Mouse (Mus musculus) MEL (cell line): ENCODE data around the gene Tpm1. TPM values are rescaled to one million over a fixed set of nuclear protein-coding genes. Genes with fewer than 3 reads are reported as not detected.

Experiments used
- DNase-seq: peaks from one replicate; pipeline ENCODE4 v3.0.0; 2011; ENCODE audit warnings: low read depth, low spot score
- H3K27ac ChIP-seq: 2 replicates; pipeline ENCODE4 v1.5.1; 2012; ENCODE audit warnings: low read depth, mild to moderate bottlenecking, control low read depth, low read length, moderate library complexity; ENCODE audit not compliant: control insufficient read depth
- H3K27me3 ChIP-seq, 2 experiments: fragments of 150-350 bp in 1 of 2; sonication (generic) in 1 of 2; 2 replicates each; pipeline ENCODE4 v1.6.1; 2012; ENCODE audit warnings: low read length in 2 of 2, mild to moderate bottlenecking in 2 of 2, improper control_type of control experiment in 1 of 2, moderate library complexity in 1 of 2; ENCODE audit not compliant: insufficient read depth in 2 of 2, control insufficient read depth in 1 of 2
- H3K36me3 ChIP-seq, 2 experiments: 2 replicates each; pipeline ENCODE4 v1.6.1; 2012 to 2014; ENCODE audit warnings: low read length in 2 of 2, improper control_type of control experiment in 1 of 2, inconsistent platforms in 1 of 2, mild to moderate bottlenecking in 1 of 2; ENCODE audit not compliant: insufficient read depth in 2 of 2, control insufficient read depth in 1 of 2
- H3K4me1 ChIP-seq, 2 experiments: fragments of 150-350 bp in 1 of 2; sonication (generic) in 1 of 2; 2 replicates each; pipeline ENCODE4 v1.6.1; 2012; ENCODE audit warnings: low read length in 2 of 2, improper control_type of control experiment in 1 of 2, mild to moderate bottlenecking in 1 of 2; ENCODE audit not compliant: insufficient read depth in 2 of 2, control insufficient read depth in 1 of 2
- H3K4me3 ChIP-seq, 2 experiments: fragments of 150-350 bp in 1 of 2; sonication (generic) in 1 of 2; 2 replicates each; pipeline ENCODE4 v1.5.1; 2012; ENCODE audit warnings: low read depth in 2 of 2, low read length in 2 of 2, mild to moderate bottlenecking in 2 of 2, moderate library complexity in 2 of 2, control low read depth in 1 of 2, improper control_type of control experiment in 1 of 2; ENCODE audit not compliant: control insufficient read depth in 1 of 2, insufficient read depth in 1 of 2
- H3K79me2 ChIP-seq: 2 replicates; pipeline ENCODE4 v1.6.1; 2012; ENCODE audit warnings: mild to moderate bottlenecking, low read length, moderate library complexity; ENCODE audit not compliant: control insufficient read depth, poor library complexity, insufficient read depth
- H3K9ac ChIP-seq: 2 replicates; pipeline ENCODE4 v1.6.1; 2012; ENCODE audit warnings: low read depth, mild to moderate bottlenecking, control low read depth, low read length, moderate library complexity; ENCODE audit not compliant: control insufficient read depth, poor library complexity, severe bottlenecking
- H3K9me3 ChIP-seq: fragments of 150-350 bp; sonication (generic); replicated peaks from 2 replicates; pipeline ENCODE4 v1.6.1; 2012; ENCODE audit warnings: mild to moderate bottlenecking, low read length, improper control_type of control experiment, moderate library complexity; ENCODE audit not compliant: insufficient read depth
- CHD1 ChIP-seq: IDR thresholded peaks from 2 replicates; pipeline ENCODE4 v1.6.1; 2012; ENCODE audit warnings: low read depth, mild to moderate bottlenecking, inconsistent platforms, low read length, improper control_type of control experiment
- CHD2 ChIP-seq: IDR thresholded peaks from 2 replicates; pipeline ENCODE4 v1.6.1; 2011; ENCODE audit warnings: low read length, improper control_type of control experiment
- CTCF ChIP-seq, 3 experiments: IDR thresholded peaks in 2 of 3; conservative IDR thresholded peaks in 1 of 3; 2 replicates each; pipeline ENCODE4 v1.5.1; 2011 to 2012; ENCODE audit warnings: low read length in 3 of 3, low read depth in 2 of 3, mild to moderate bottlenecking in 2 of 3, improper control_type of control experiment in 1 of 3, inconsistent platforms in 1 of 3, mixed read lengths in 1 of 3, moderate library complexity in 1 of 3; ENCODE audit not compliant: control insufficient read depth in 1 of 3, insufficient read depth in 1 of 3, poor library complexity in 1 of 3, severe bottlenecking in 1 of 3
- E2F4 ChIP-seq: IDR thresholded peaks from 2 replicates; pipeline ENCODE4 v1.6.1; 2011; ENCODE audit warnings: low read depth, low read length, improper control_type of control experiment, borderline replicate concordance
- HCFC1 ChIP-seq: IDR thresholded peaks from 2 replicates; pipeline ENCODE4 v1.6.1; 2012; ENCODE audit warnings: low read depth, mild to moderate bottlenecking, inconsistent platforms, low read length, improper control_type of control experiment, moderate library complexity
- JUND ChIP-seq: IDR thresholded peaks from 2 replicates; pipeline ENCODE4 v1.6.1; 2011; ENCODE audit warnings: low read depth, mild to moderate bottlenecking, improper control_type of control experiment, low read length
- MEF2A ChIP-seq: IDR thresholded peaks from 2 replicates; pipeline ENCODE4 v1.6.1; 2014; ENCODE audit warnings: low read depth, mild to moderate bottlenecking, inconsistent platforms, low read length, improper control_type of control experiment; ENCODE audit not compliant: poor library complexity, insufficient replicate concordance, severe bottlenecking; ENCODE audit errors: extremely low read depth
- MXI1 ChIP-seq: IDR thresholded peaks from 2 replicates; pipeline ENCODE4 v1.6.1; 2011; ENCODE audit warnings: mild to moderate bottlenecking, low read depth, low read length, improper control_type of control experiment
- MYC ChIP-seq: IDR thresholded peaks from 2 replicates; pipeline ENCODE4 v1.6.1; 2011; ENCODE audit warnings: low read depth, mild to moderate bottlenecking, low read length, improper control_type of control experiment, moderate library complexity
- NELFE ChIP-seq: IDR thresholded peaks from 2 replicates; pipeline ENCODE4 v1.6.1; 2011; ENCODE audit warnings: low read depth, low read length, improper control_type of control experiment
- NRF1 ChIP-seq: IDR thresholded peaks from 2 replicates; pipeline ENCODE4 v1.6.1; 2014; ENCODE audit warnings: low read depth, mild to moderate bottlenecking, inconsistent platforms, low read length, improper control_type of control experiment, moderate library complexity; ENCODE audit not compliant: poor library complexity, insufficient read depth, severe bottlenecking
- POLR2A ChIP-seq, 2 experiments: IDR thresholded peaks; 2 replicates each; pipeline ENCODE4 v1.6.1; 2011 to 2012; ENCODE audit warnings: low read length in 2 of 2, mild to moderate bottlenecking in 2 of 2, control low read depth in 1 of 2, improper control_type of control experiment in 1 of 2, low read depth in 1 of 2, moderate library complexity in 1 of 2; ENCODE audit not compliant: control insufficient read depth in 1 of 2, insufficient read depth in 1 of 2, poor library complexity in 1 of 2
- POLR2AphosphoS5 ChIP-seq: IDR thresholded peaks from 2 replicates; pipeline ENCODE4 v1.6.1; 2012; ENCODE audit warnings: low read depth, borderline replicate concordance, mild to moderate bottlenecking, inconsistent platforms, low read length, moderate library complexity, mixed read lengths
- RAD21 ChIP-seq: IDR thresholded peaks from 2 replicates; pipeline ENCODE4 v1.6.1; 2011; ENCODE audit warnings: mild to moderate bottlenecking, low read depth, low read length, improper control_type of control experiment
- SIN3A ChIP-seq: IDR thresholded peaks from 2 replicates; pipeline ENCODE4 v1.6.1; 2012; ENCODE audit warnings: low read length, improper control_type of control experiment, inconsistent platforms
- TBP ChIP-seq: IDR thresholded peaks from 2 replicates; pipeline ENCODE4 v1.8.0; 2011; ENCODE audit warnings: low read depth, low read length, improper control_type of control experiment
- TCF12 ChIP-seq: IDR thresholded peaks from 2 replicates; pipeline ENCODE4 v1.6.1; 2014; ENCODE audit warnings: low read depth, mild to moderate bottlenecking, inconsistent platforms, low read length, improper control_type of control experiment, moderate library complexity
- UBTF ChIP-seq: IDR thresholded peaks from 2 replicates; pipeline ENCODE4 v1.6.1; 2012; ENCODE audit warnings: low read depth, mild to moderate bottlenecking, inconsistent platforms, low read length, improper control_type of control experiment, moderate library complexity, borderline replicate concordance; ENCODE audit not compliant: insufficient read depth
- USF1 ChIP-seq: IDR thresholded peaks from 2 replicates; pipeline ENCODE4 v1.6.1; 2014; ENCODE audit warnings: low read depth, mild to moderate bottlenecking, inconsistent platforms, low read length, improper control_type of control experiment, moderate library complexity
- USF2 ChIP-seq, 2 experiments: IDR thresholded peaks; 2 replicates each; pipeline ENCODE4 v1.6.1; 2011 to 2012; ENCODE audit warnings: improper control_type of control experiment in 2 of 2, low read length in 2 of 2, borderline replicate concordance in 1 of 2, inconsistent platforms in 1 of 2, low read depth in 1 of 2, mild to moderate bottlenecking in 1 of 2; ENCODE audit not compliant: insufficient read depth in 1 of 2
- ZC3H11A ChIP-seq: IDR thresholded peaks from 2 replicates; pipeline ENCODE4 v1.6.1; 2012; ENCODE audit warnings: low read depth, mild to moderate bottlenecking, inconsistent platforms, low read length, improper control_type of control experiment
- ZNF384 ChIP-seq: IDR thresholded peaks from 2 replicates; pipeline ENCODE4 v1.6.1; 2012; ENCODE audit warnings: low read depth, mild to moderate bottlenecking, inconsistent platforms, low read length, improper control_type of control experiment
- polyA plus RNA-seq, 2 experiments: library from polyadenylated mRNA; stranded (reverse) in 1 of 2; unstranded in 1 of 2; fragments of >175 nt in 1 of 2; fragments of >200 nt in 1 of 2; gene quantifications; 2 replicates each; pipeline versions ENCODE4 v1.2.1 to v1.2.4; 2012; ENCODE audit warnings: low replicate concordance in 2 of 2, low read depth in 1 of 2; ENCODE audit not compliant: insufficient read length in 2 of 2, insufficient read depth in 1 of 2, missing spikeins in 1 of 2
- total RNA-seq: library from RNA; depleted of rRNA; stranded (reverse); fragments of 300-350 nt; gene quantifications from 2 replicates; pipeline ENCODE4 v1.2.3, GENCODE M21; 2012

Tpm1 gene
- total and polyA plus RNA-seq, 3 experiments, result 38.2 to 113 TPM; not detected in 1

DNA sequence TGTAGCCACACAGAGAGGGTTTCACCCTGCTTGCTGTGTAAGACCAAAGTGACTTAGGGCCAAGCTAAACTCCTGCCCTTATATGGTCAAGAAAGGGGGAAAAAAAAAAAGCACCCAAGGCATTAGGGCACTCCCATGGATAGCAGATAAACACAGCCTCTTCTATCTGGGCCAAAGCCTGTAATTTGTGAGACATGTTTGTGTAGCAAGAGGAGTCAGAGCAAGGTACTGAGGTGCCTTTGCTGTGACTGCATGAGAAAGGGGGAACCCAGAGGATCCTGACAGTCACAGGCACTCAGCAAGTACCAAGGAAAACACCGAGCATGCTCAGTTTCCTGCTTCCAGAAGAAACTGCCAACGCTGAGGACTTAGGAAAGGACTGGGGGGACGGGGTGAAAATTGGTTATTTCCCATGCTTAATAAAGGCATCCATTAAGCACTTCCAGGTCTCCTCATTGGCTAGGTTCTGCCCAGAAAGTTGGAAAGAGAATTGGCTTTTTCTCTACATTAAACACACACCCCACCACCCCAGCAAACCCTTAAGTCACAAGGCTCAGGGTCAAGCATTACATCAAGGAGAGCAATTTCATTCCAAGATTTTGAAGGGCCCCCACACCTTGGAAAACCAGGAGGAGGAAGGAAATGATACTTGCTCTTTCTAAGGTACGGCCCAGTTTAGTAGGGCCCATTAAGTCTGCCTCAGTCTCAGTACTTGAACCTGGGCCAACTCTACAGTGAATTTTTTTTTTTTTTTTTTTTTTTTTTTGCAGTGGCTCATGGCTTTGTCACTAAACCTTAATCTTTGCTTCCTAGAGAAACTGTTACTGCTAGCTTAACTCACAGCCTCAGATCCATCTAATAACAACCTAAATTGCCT lies 8.0 kb downstream of the Tpm1 start:
- Histone ChIP-seq H3K36me3 (peaks cover 0 to 48% of the 10 kb centered on the region in 2 experiments; a peak in 2 of 4 replicates), H3K27ac (peak overlapping the region; percentile 89), H3K4me1 (peaks cover 30 to 38% of the 10 kb centered on the region in 2 experiments), H3K9me3 (no peaks in the 10 kb centered on the region), H3K79me2 (peaks cover 44% of the 10 kb centered on the region), H3K9ac (peak overlapping the region; percentile 78), H3K27me3 (no peaks in the 10 kb centered on the region)
- DNase-seq, result peak; percentile 59
- TF ChIP-seq NRF1 (0 out of 2 replicates have a peak, but pooled peaks have one; percentile 19), RAD21 (no peak), USF2 (IDR thresholded peaks at IDR 0.05; ENCODE audit: borderline replicate concordance in 1 of 2, insufficient read depth in 1 of 2, low read depth in 1 of 2, low read length in 2 of 2) (no peak), POLR2AphosphoS5 (no peak), ZNF384 (peak; percentile 98), MYC (0 out of 2 replicates have a peak, but pooled peaks have one; percentile 7), TCF12 (no peak), MXI1 (peak; percentile 6), SIN3A (peak; percentile 8; the same call in 1 of the 2 replicates)
- TF ChIP-seq, all 39 proteins: peak for 5
- peak overlapping the region; percentile 58 to 74 for H3K4me3 ChIP-seq

DNA sequence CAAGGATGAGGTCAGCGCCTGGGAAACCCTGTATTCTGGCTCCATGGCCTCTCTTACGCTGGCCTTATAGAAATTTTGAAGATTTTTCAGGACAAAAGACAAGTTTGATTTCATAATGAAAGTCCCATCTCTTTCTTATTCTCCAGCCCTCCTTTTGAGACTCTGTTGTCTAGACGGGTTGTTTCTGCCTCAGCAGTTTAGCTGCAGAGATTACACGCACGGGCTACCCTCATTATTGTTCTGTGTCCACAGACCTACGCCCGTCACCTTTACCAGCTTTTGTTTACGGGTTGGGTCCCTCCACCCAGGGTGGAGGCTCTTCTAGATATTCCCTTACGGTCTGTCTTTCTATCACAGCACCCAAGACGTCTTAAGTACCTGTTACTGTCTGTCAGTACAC lies 9.3 kb downstream of the Tpm1 start:
- Histone ChIP-seq H3K9ac (no peak overlapping the region), H3K36me3 (peaks cover 8 to 40% of the 10 kb centered on the region in 2 experiments), H3K4me1 (peaks cover 30 to 38% of the 10 kb centered on the region in 2 experiments), H3K27me3 (no peaks in the 10 kb centered on the region), H3K79me2 (peaks cover 44% of the 10 kb centered on the region), H3K4me3 (no peak overlapping the region), H3K9me3 (no peaks in the 10 kb centered on the region), H3K27ac (no peak overlapping the region)
- no peak for DNase-seq
- TF ChIP-seq POLR2A (IDR thresholded peaks at IDR 0.05; ENCODE audit: control insufficient read depth in 1 of 2, insufficient read depth in 1 of 2, low read depth in 1 of 2, low read length in 2 of 2, poor library complexity in 1 of 2), result no peak

DNA sequence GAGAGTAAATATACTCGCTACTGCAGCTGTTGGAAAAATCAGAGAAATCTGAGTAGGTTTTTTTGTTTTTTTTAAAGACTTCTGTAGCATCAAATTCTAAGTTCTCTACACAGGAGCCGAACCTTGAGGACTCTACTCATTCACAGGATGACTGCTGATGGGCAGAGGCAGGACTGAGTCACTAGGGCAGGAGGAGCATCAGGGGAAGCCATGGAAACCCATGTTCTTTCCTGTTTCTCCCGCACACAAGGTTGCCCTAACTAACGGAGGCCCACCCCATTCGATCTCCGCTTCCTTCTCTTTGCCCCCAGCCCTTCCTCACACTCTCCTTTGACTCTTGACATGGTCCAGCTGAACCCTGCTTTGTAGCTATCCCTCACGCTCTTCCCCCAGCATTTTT lies 10.5 kb downstream of the Tpm1 start:
- DNase-seq, result no peak
- peaks cover 10 to 39% of the 10 kb centered on the region in 2 experiments for H3K36me3 ChIP-seq
- H3K27ac ChIP-seq, result no peak overlapping the region
- H3K79me2 ChIP-seq, result peaks cover 44% of the 10 kb centered on the region
- H3K4me1 ChIP-seq, result peaks cover 28 to 38% of the 10 kb centered on the region in 2 experiments
- H3K9ac ChIP-seq, result no peak overlapping the region
- no peak overlapping the region for H3K4me3 ChIP-seq
- H3K27me3 ChIP-seq, result no peaks in the 10 kb centered on the region
- H3K9me3 ChIP-seq, result no peaks in the 10 kb centered on the region
- no peak for TF ChIP-seq MEF2A
- TF ChIP-seq POLR2AphosphoS5, result no peak
- no peak for TF ChIP-seq TBP
- no peak for TF ChIP-seq E2F4
- TF ChIP-seq ZC3H11A, result no peak
- TF ChIP-seq POLR2A (IDR thresholded peaks at IDR 0.05; ENCODE audit: control insufficient read depth in 1 of 2, insufficient read depth in 1 of 2, low read depth in 1 of 2, low read length in 2 of 2, poor library complexity in 1 of 2), result no peak
- TF ChIP-seq UBTF, result no peak
- no peak for TF ChIP-seq NELFE
- TF ChIP-seq ZNF384, result no peak
- TF ChIP-seq JUND, result no peak
- no peak for TF ChIP-seq CHD1
- no peak for TF ChIP-seq CHD2
- TF ChIP-seq CTCF (IDR thresholded peaks at IDR 0.05 in 2 of 3, conservative IDR thresholded peaks at IDR 0.05 in 1 of 3; ENCODE audit: control insufficient read depth in 1 of 3, insufficient read depth in 1 of 3, low read depth in 2 of 3, low read length in 3 of 3, poor library complexity in 1 of 3, severe bottlenecking in 1 of 3), result no peak
- TF ChIP-seq RAD21, result no peak
- no peak for TF ChIP-seq HCFC1
- TF ChIP-seq USF1, result no peak
- TF ChIP-seq USF2 (IDR thresholded peaks at IDR 0.05; ENCODE audit: borderline replicate concordance in 1 of 2, insufficient read depth in 1 of 2, low read depth in 1 of 2, low read length in 2 of 2), result no peak
